Comparison of ENCODE assay signal across 12 mouse cellular contexts in the genomic region with DNA sequence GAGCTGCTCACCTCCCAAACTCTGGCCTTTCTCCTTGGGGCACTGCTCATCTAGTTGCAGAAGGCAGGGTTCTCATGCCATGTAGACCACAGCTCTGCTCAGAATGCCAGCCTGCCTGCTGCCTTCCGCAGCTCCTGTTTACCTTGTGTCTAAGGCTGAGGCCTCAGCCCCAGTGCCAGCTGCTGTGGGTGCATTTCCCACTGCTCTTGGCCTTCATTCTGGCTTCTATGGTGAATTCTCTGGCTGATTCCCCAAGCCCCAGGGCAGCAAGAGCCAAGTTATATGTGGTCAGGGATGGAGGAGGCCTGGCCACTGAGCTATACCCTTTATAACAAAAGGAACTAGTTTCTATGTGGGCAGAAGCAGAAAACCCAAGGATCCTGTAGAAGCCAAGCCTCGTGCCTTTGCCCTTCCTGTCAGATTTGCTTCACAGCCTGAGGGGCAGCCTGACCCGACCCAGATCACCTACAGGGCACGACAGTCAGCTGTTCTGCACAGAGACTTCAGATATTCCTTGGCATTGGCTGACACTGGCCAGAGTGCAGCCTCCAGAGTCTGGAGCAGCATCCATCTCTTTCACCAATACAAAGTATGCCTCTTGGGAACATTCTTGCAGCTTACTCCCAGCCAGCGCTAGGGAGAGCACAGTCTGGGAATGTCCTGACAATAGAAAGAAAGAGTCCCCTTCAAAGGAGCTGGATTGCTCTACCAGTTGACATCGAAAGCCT. TPM values are rescaled to one million over a fixed set of nuclear protein-coding genes. Genes with fewer than 3 reads are reported as not detected.
DNase-seq lines count a peak whose midpoint lies in the region; ATAC-seq and TF ChIP-seq lines count a peak whose summit lies in the region.
"Had no signal": no experiment of that assay in that cellular context is flagged by ENCODE, and none has a peak within 500 bp of the region (broad histone marks: within the 10 kb centered on the region; RNA-seq: fewer than 3 reads in every experiment).

No protein-coding gene starts in this region.

- peaks cover 29% of the 10 kb centered on the region for H3K4me1 ChIP-seq in cerebellum, adult 2 months (ENCODE audit: control insufficient read depth, insufficient read depth, low read length)
- H3K4me1 ChIP-seq in midbrain, embryonic 13.5 days (replicated peaks) = peaks cover 27% of the 10 kb centered on the region
- peaks cover 7% of the 10 kb centered on the region; the same call in 1 of the 2 replicates for H3K4me1 ChIP-seq in midbrain, embryonic 11.5 days (ENCODE audit: control insufficient read depth, insufficient read depth, low read length)
- H3K4me1 ChIP-seq in hindbrain, embryonic 12.5 days = peaks cover 24% of the 10 kb centered on the region
- H3K4me1 ChIP-seq in neural tube, embryonic 15.5 days = peaks cover 30% of the 10 kb centered on the region

- no peak for ATAC-seq in midbrain, embryonic 13.5 days
- no peak for ATAC-seq in midbrain, embryonic 11.5 days (ENCODE audit: low FRiP score)
- ATAC-seq in hindbrain, embryonic 12.5 days (ENCODE audit: low FRiP score) = no peak
- ATAC-seq in neural tube, embryonic 15.5 days (ENCODE audit: low FRiP score) = peak; percentile 25; the same call in 1 of the 2 replicates

- no peak for TF ChIP-seq CTCF in cerebellum, adult 2 months (IDR thresholded peaks at IDR 0.05; ENCODE audit: borderline replicate concordance, insufficient read depth, low read depth, low read length)

- 37% methylated on average over 6 of the region's 6 CpGs for WGBS in cerebellum, adult 2 months
- 85% methylated on average over 6 of the region's 6 CpGs for WGBS in midbrain, embryonic 13.5 days
- whole genome bisulfite sequencing in midbrain, embryonic 11.5 days = 85% methylated on average over 6 of the region's 6 CpGs
- WGBS in hindbrain, embryonic 12.5 days = 76% methylated on average over 6 of the region's 6 CpGs
- WGBS in neural tube, embryonic 15.5 days = 72% methylated on average over 6 of the region's 6 CpGs

- DNase-seq in cerebellum, adult 2 months = peak; percentile 55 to 61
- DNase-seq in cerebellum, adult 9-10 months = no peak
- no peak for DNase-seq in midbrain, embryonic 11.5 days (ENCODE audit: low spot score, missing footprints)
- DNase-seq in testis, postnatal 10 days (ENCODE audit: low spot score) = no peak
- DNase-seq in testis, postnatal 14 days (ENCODE audit: low spot score) = no peak
- DNase-seq: kidney, adult 11 months; lung, adult 18-20 months had no signal

- H3K4me2 ChIP-seq in midbrain, embryonic 13.5 days (replicated peaks) = no peak overlapping the region
- no peak overlapping the region for H3K4me2 ChIP-seq in midbrain, embryonic 11.5 days
- H3K4me2 ChIP-seq in hindbrain, embryonic 12.5 days (replicated peaks) = no peak overlapping the region
- no peak overlapping the region for H3K4me2 ChIP-seq in neural tube, embryonic 15.5 days
- H3K4me2 ChIP-seq: limb, embryonic 13.5 days had no signal

- H3K9ac ChIP-seq in midbrain, embryonic 13.5 days (replicated peaks) = no peak overlapping the region
- H3K9ac ChIP-seq in midbrain, embryonic 11.5 days (ENCODE audit: low read length) = no peak overlapping the region
- H3K9ac ChIP-seq in hindbrain, embryonic 12.5 days = no peak overlapping the region
- H3K9ac ChIP-seq in neural tube, embryonic 15.5 days (replicated peaks) = no peak overlapping the region
- H3K9ac ChIP-seq: limb, embryonic 13.5 days had no signal

- H3K27me3 ChIP-seq in cerebellum, adult 2 months (ENCODE audit: control insufficient read depth, insufficient read depth, low read length) = no peaks in the 10 kb centered on the region
- H3K27me3 ChIP-seq in midbrain, embryonic 13.5 days = no peaks in the 10 kb centered on the region
- no peaks in the 10 kb centered on the region for H3K27me3 ChIP-seq in midbrain, embryonic 11.5 days (ENCODE audit: control insufficient read depth, insufficient read depth, low read length)
- H3K27me3 ChIP-seq in hindbrain, embryonic 12.5 days = no peaks in the 10 kb centered on the region
- H3K27me3 ChIP-seq in neural tube, embryonic 15.5 days (replicated peaks) = no peaks in the 10 kb centered on the region
- H3K27me3 ChIP-seq: limb, embryonic 13.5 days had no signal

- TF ChIP-seq POLR2A in cerebellum, adult 2 months (IDR thresholded peaks at IDR 0.05; ENCODE audit: borderline replicate concordance, insufficient read depth, low read length) = no peak

- H3K4me3 ChIP-seq in cerebellum, adult 2 months (replicated peaks; ENCODE audit: insufficient read depth, low read depth, low read length) = no peak overlapping the region
- H3K4me3 ChIP-seq in midbrain, embryonic 13.5 days (replicated peaks) = no peak overlapping the region
- no peak overlapping the region for H3K4me3 ChIP-seq in midbrain, embryonic 11.5 days (ENCODE audit: low read depth, low read length)
- no peak overlapping the region for H3K4me3 ChIP-seq in hindbrain, embryonic 12.5 days
- no peak overlapping the region for H3K4me3 ChIP-seq in neural tube, embryonic 15.5 days (replicated peaks)
- H3K4me3 ChIP-seq: erythroblast, embryonic 14.5 days; limb, embryonic 13.5 days had no signal

- no peaks in the 10 kb centered on the region for H3K9me3 ChIP-seq in midbrain, embryonic 13.5 days
- H3K9me3 ChIP-seq in midbrain, embryonic 11.5 days (ENCODE audit: control insufficient read depth, low read length) = no peaks in the 10 kb centered on the region
- H3K9me3 ChIP-seq in hindbrain, embryonic 12.5 days (replicated peaks) = no peaks in the 10 kb centered on the region
- H3K9me3 ChIP-seq in neural tube, embryonic 15.5 days (replicated peaks) = no peaks in the 10 kb centered on the region
- H3K9me3 ChIP-seq: limb, embryonic 13.5 days had no signal

- H3K27ac ChIP-seq in cerebellum, adult 2 months (ENCODE audit: insufficient read depth, low read length) = peak overlapping the region; percentile 73
- peak overlapping the region; percentile 83 for H3K27ac ChIP-seq in midbrain, embryonic 13.5 days
- H3K27ac ChIP-seq in midbrain, embryonic 11.5 days (ENCODE audit: low read depth, low read length) = no peak overlapping the region
- peak overlapping the region; percentile 40; the same call in 1 of the 2 replicates for H3K27ac ChIP-seq in hindbrain, embryonic 12.5 days
- peak overlapping the region; percentile 77 for H3K27ac ChIP-seq in neural tube, embryonic 15.5 days (replicated peaks)
- H3K27ac ChIP-seq: limb, embryonic 13.5 days had no signal

- peaks cover 19% of the 10 kb centered on the region for H3K36me3 ChIP-seq in midbrain, embryonic 13.5 days
- peaks cover 3% of the 10 kb centered on the region for H3K36me3 ChIP-seq in midbrain, embryonic 11.5 days (ENCODE audit: control insufficient read depth, insufficient read depth, low read length)
- peaks cover 13% of the 10 kb centered on the region for H3K36me3 ChIP-seq in hindbrain, embryonic 12.5 days
- peaks cover 10% of the 10 kb centered on the region; the same call in 1 of the 2 replicates for H3K36me3 ChIP-seq in neural tube, embryonic 15.5 days

RNA-seq across cellular contexts. Expression of a gene that starts 44.8 kb away (rescaled TPM):
- 37.6 and 39.9 TPM in 2 replicates for polyA plus RNA-seq in cerebellum, adult 2 months (2012; rRNA removed)
- polyA plus RNA-seq in midbrain, embryonic 13.5 days (2015; fragmentation: Nextera tagmentation; extraction: Ambion mirVana) = 21.8 and 23.6 TPM in 2 replicates
- polyA plus RNA-seq in midbrain, embryonic 11.5 days (2014; fragmentation: Nextera tagmentation; extraction: Ambion mirVana) = 31.9 and 33.8 TPM in 2 replicates
- 29.5 and 29.7 TPM in 2 replicates for polyA plus RNA-seq in hindbrain, embryonic 12.5 days (2016; fragmentation: Nextera tagmentation; extraction: Ambion mirVana)
- polyA plus RNA-seq in neural tube, embryonic 15.5 days (2015; fragmentation: Nextera tagmentation; extraction: Ambion mirVana) = 26.8 and 28.8 TPM in 2 replicates

RNA-seq across cellular contexts. Expression of a gene that starts 58.1 kb away (rescaled TPM):
- polyA plus RNA-seq in cerebellum, adult 2 months (2012; rRNA removed) = 257 and 288 TPM in 2 replicates
- polyA plus RNA-seq in midbrain, embryonic 13.5 days (2015; fragmentation: Nextera tagmentation; extraction: Ambion mirVana) = 13.7 and 16.6 TPM in 2 replicates
- polyA plus RNA-seq in midbrain, embryonic 11.5 days (2014; fragmentation: Nextera tagmentation; extraction: Ambion mirVana) = 7.4 and 9.6 TPM in 2 replicates
- 21.6 and 23.3 TPM in 2 replicates for polyA plus RNA-seq in hindbrain, embryonic 12.5 days (2016; fragmentation: Nextera tagmentation; extraction: Ambion mirVana)
- 21.2 and 31.8 TPM in 2 replicates for polyA plus RNA-seq in neural tube, embryonic 15.5 days (2015; fragmentation: Nextera tagmentation; extraction: Ambion mirVana)

Comparison
In these comparisons a context has a peak if more than half of its experiments do, and no peak if none do; other contexts are left out.
1. DNase-seq: peak in cerebellum, adult 2 months (2 of 2); none in cerebellum, adult 9-10 months (single experiment), midbrain, embryonic 11.5 days (single experiment), testis, postnatal 10 days (single experiment) and testis, postnatal 14 days (single experiment).